Mouse (Mus musculus): ENCODE results near the gene Lrrc8c.
A peak's percentile ranks its signal among the peaks of the same experiment; 100 is the strongest.

Gene Lrrc8c

GRCm38 (mm10) chr5:105508813-105509212 lies 10.4 kb upstream of the Lrrc8c start:
- DNase-seq = no peak

- no peak for DNase-seq
These were observed 6.9 kb upstream of the Lrrc8c start for GRCm38 (mm10) chr5:105512297-105512696.

- no peak for DNase-seq
These were observed 3.7 kb upstream of the Lrrc8c start for GRCm38 (mm10) chr5:105515532-105515931.

GRCm38 (mm10) chr5:105516290-105516689 lies 2.9 kb upstream of the Lrrc8c start:
- no peak for DNase-seq

GRCm38 (mm10) chr5:105517992-105518625 lies 1.1 kb upstream of the Lrrc8c start:
- DNase-seq = peak; percentile 16

GRCm38 (mm10) chr5:105518626-105519095 lies 527 bp upstream of the Lrrc8c start:
- DNase-seq = no peak

GRCm38 (mm10) chr5:105519976-105520300 lies 750 bp downstream of the Lrrc8c start:
- DNase-seq = no peak

GRCm38 (mm10) chr5:105520442-105520965 lies 1.3 kb downstream of the Lrrc8c start:
- DNase-seq = no peak

- DNase-seq = peak; percentile 14
These were observed 4.3 kb downstream of the Lrrc8c start for GRCm38 (mm10) chr5:105523452-105523851.

- no peak for DNase-seq
These were observed 5.8 kb downstream of the Lrrc8c start for GRCm38 (mm10) chr5:105525004-105525403.

GRCm38 (mm10) chr5:105526107-105526645 lies 7.0 kb downstream of the Lrrc8c start:
- DNase-seq = no peak

GRCm38 (mm10) chr5:105526766-105527165 lies 7.6 kb downstream of the Lrrc8c start:
- no peak for DNase-seq

- DNase-seq = peak; percentile 48
These were observed 8.5 kb downstream of the Lrrc8c start for GRCm38 (mm10) chr5:105527477-105528331.

GRCm38 (mm10) chr5:105530576-105530975 lies 11.4 kb downstream of the Lrrc8c start:
- peak; percentile 42 for DNase-seq

GRCm38 (mm10) chr5:105535186-105535585 lies 16.0 kb downstream of the Lrrc8c start:
- no peak for DNase-seq

GRCm38 (mm10) chr5:105536172-105536571 lies 17.0 kb downstream of the Lrrc8c start:
- DNase-seq = no peak

GRCm38 (mm10) chr5:105537101-105537723 lies 18.0 kb downstream of the Lrrc8c start:
- DNase-seq = no peak

- no peak for DNase-seq
These were observed 21.9 kb downstream of the Lrrc8c start for GRCm38 (mm10) chr5:105541051-105541450.

GRCm38 (mm10) chr5:105545126-105545525 lies 25.9 kb downstream of the Lrrc8c start:
- no peak for DNase-seq

- DNase-seq = no peak
These were observed 27.9 kb downstream of the Lrrc8c start for GRCm38 (mm10) chr5:105547115-105547514.

- no peak for DNase-seq
These were observed 32.6 kb downstream of the Lrrc8c start for GRCm38 (mm10) chr5:105551808-105552207.

- DNase-seq = no peak
These were observed 37.1 kb downstream of the Lrrc8c start for GRCm38 (mm10) chr5:105556291-105556690.

- DNase-seq = no peak
These were observed 38.2 kb downstream of the Lrrc8c start for GRCm38 (mm10) chr5:105557346-105557745.
